Mouse (Mus musculus) T-helper 2 cell (primary cell): ENCODE results near the gene Slit3.

ENCODE experiments used
- in situ Hi-C: fragments of 300-600 bp; cut with MboI, MseI; formaldehyde crosslinking; loops from one replicate; pipeline ENCODE4 v1.15.1; 2025; ENCODE audit warnings: high pct_unique_total_duplicates

Gene Slit3

DNA sequence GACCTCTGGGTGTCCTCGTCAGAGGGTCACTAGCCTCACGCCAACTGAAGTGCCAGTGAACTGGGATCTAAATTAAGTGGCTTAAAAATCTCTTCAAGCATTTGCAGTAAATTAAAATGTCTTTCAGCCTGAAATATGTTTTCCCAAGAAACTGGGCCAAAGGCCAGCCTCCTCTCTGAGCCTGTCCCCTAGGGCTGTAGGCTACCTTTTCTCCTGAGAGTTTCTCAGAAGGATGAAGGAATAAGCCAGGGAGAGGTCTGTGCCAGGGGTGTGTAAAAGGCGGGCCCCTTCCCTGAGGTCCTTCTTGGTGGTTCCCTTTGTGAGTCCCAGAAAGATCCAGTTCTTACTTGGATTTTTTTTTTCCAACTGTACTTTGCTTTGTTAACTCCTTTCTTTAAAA lies 617.1 kb downstream of the Slit3 start:
- in situ Hi-C loops = loop anchor here (25.0 kb wide), 1 partner anchor 574 kb away; no protein-coding TSS in a partner anchor

DNA sequence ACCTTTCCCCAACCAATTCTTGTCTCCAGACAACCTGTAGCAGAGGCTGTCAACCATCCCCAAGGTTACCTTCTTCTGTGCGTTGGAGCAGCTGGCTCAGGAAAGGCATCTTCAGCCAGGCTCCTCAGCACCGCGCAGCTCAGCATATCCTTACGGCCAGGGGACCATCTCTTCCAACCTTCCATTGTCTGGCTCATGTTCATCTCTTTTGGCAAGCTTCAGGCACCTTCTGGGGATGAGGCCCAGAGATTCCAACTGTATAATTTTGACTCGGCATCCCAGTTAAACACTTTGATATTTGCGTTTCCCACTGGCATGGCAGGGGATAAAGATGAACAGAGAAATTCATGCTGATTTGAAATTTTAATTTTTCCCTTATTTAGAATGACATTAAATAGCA lies 622.6 kb downstream of the Slit3 start:
- in situ Hi-C loops = loop anchor here (25.0 kb wide), 1 partner anchor 569 kb away; no protein-coding TSS in a partner anchor

DNA sequence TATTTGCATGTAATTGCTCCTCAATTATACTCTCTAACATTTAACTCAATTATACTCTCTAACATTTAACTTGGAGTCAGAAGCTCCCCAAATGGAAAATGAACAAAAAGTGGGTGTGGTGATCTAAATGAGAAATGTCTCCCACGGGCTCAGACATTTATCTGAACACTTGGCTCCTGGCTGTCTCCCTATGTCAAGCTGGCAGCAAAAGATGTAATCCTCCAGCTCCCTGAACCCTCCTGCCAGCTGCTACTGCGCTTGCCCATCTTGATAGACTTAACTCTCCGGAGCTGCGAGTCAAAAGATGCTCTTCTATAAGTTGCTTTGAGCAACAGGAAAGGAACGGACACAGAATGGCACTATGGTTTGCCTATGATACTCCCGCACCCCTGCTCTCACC lies 623.5 kb downstream of the Slit3 start:
- in situ Hi-C loops = loop anchor here (25.0 kb wide), 1 partner anchor 568 kb away; no protein-coding TSS in a partner anchor

DNA sequence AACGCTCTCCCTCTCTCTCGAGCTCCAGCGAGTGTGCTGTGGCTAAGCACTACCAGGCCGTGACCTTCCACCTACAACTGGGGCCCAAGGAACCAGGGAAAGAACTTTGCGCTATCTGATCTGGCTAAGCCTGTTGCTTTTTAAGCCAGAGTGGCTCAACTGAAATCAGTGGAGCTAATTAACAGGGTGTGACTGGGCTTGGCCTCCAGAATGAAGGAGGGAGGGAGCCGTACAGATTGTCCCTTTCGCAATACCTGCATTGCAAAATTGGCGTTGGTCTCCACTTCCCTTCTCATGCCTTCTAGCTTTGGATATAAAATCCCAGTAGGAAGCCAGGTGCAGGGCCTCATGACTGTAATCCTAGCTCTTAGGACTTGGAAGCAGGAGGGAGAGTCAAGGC lies 629.6 kb downstream of the Slit3 start:
- in situ Hi-C loops = no loop called here

DNA sequence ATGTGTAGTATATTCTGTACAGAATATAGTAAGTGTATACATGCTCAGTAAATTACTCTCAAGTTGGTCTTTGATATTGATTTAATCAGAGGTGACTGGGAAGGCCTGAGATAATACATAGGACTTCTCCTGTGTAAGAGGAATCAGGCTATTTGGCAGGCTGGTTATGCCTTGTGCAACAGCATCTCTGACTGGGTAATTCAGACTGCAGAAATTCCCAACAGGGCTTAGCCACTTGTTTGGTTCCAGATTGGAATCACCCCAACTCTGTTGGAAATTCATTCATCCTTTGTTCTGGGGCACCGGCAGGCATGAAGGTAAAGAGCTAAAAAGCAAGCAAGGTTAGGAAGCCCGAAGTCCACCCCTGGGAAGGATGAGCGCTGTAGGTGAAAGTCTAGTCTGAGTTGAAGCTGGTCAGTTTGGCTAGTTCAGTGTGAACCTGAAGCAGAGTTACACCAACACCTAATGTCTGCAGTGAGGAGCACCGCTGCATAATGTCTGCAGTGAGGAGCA lies 633.9 kb downstream of the Slit3 start:
- in situ Hi-C loops = no loop called here

DNA sequence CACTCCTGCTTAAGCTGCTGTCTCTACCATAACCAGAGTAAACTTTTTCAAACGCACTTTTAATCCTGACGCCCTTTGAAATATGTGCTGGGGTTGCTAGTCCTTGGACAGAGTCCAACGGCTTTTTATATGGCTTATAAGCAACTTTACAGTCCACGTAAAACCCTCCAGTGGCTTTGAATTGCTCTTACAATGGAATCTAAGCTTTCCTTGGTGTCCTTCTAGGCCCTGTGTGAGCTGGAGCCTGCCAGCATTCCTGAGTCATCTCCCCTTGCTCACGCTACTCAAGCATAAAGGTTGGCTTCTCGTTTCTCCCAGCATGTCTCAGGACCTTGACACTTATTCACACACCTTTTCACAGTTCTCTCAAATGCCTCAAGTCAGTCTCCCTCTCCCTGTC lies 634.5 kb downstream of the Slit3 start:
- in situ Hi-C loops = no loop called here

DNA sequence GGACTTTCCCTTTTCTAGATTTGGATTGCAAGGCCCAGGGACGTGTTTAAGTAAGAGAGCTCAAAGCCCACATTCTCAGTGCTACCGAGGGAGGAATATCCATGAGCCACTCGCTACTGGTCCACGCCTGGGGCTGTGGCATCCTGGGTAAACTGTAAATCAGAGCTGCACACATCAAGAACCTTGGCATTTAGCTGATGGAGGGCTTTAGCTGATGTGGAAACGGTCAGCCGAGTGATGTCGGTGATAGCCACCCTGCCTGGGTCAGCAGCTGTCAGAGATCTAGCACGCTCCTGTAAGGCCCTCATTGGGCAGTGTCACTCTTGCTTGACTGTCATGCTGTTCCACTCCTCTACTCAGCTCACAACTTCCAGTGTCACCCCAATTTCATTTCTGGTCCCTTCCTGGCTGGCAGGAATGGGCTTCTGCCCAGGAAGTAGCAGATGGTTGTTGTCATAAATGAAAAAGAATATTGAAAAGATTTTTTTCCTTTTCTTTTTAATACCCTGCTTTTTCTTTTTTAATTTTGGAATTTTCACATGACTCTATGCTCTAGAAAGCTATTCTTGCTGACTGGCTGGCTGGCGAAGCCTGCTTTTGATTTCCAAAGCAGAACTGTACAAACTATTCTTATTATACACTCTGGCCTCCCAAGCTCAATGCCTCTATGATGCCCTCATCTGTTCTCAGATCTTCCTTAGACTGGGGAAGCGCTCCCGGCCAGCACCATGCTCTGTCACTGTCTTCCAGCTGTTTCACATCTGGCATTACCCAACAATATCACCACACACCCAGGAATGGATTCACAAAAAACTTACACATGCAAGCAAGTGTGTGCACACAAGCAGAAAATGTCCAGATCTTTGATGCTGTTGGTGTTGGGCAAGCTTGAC lies 635.6 kb downstream of the Slit3 start:
- in situ Hi-C loops = no loop called here
